Mouse (Mus musculus) brain, embryonic 14.5 days (tissue): Measurements from ENCODE around the gene Qpct. TPM values are rescaled to one million over a fixed set of nuclear protein-coding genes. Genes with fewer than 3 reads are reported as not detected.
A peak's percentile ranks its signal among the peaks of the same experiment; 100 is the strongest.
"Not testable (repeated sequence)": the region's sequence is repeated elsewhere in the genome, so short reads cannot be mapped to it uniquely, and the experiment has no call there.

Experiments
- DNase-seq: peaks from one replicate; pipeline ENCODE4 v3.0.0-alpha.2; 2011; ENCODE audit warnings: low read depth
- CTCF ChIP-seq: fragments of 200-500 bp; IDR thresholded peaks from 2 replicates; pipeline ENCODE4 v1.5.1; 2012; ENCODE audit warnings: inconsistent platforms, mild to moderate bottlenecking, moderate library complexity, borderline replicate concordance; ENCODE audit not compliant: insufficient read depth, insufficient read length; ENCODE audit errors: extremely low read depth
- POLR2A ChIP-seq: fragments of 200-500 bp; IDR thresholded peaks from 2 replicates; pipeline ENCODE4 v1.6.1; 2012; ENCODE audit warnings: mild to moderate bottlenecking, inconsistent platforms, borderline replicate concordance; ENCODE audit not compliant: poor library complexity, insufficient read depth, insufficient read length, severe bottlenecking; ENCODE audit errors: extremely low read depth
- polyA plus RNA-seq: library from polyadenylated mRNA; depleted of rRNA; stranded (reverse); fragments of >200 nt; gene quantifications from 2 replicates; pipeline ENCODE4 v1.2.3, GENCODE M21; 2012

The Qpct gene
- polyA plus RNA-seq, 1 experiment = 9.7 TPM

GRCm38 (mm10) chr17:79076974-79077847 is 25.5 kb downstream of the Qpct start:
- TF ChIP-seq POLR2A = no peak
- no peak for TF ChIP-seq CTCF
- DNase-seq = no peak

GRCm38 (mm10) chr17:79077848-79078146 is 26.1 kb downstream of the Qpct start:
- DNase-seq = no peak
- no peak for TF ChIP-seq CTCF
- TF ChIP-seq POLR2A = no peak

DNA sequence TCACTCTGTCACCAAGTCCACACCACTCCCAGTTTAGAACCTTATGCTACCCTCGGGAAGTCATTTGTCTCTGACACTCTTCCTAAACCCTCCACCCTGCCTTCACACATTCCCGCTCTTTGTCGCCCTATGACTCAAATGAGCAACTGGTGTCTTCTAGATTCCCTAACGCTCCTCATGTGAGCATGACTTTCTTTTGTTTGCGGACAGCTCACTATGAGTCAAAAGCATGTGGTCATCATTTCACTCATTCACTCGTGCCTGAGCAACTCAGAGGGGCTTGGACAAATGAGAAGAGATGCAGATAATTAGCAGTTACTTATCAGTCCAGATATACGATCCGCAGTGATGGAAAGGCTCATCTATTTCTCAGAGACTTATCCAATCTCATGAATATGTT is 26.5 kb downstream of the Qpct start:
- no peak for DNase-seq
- TF ChIP-seq POLR2A (no peak), CTCF (no peak)

DNA sequence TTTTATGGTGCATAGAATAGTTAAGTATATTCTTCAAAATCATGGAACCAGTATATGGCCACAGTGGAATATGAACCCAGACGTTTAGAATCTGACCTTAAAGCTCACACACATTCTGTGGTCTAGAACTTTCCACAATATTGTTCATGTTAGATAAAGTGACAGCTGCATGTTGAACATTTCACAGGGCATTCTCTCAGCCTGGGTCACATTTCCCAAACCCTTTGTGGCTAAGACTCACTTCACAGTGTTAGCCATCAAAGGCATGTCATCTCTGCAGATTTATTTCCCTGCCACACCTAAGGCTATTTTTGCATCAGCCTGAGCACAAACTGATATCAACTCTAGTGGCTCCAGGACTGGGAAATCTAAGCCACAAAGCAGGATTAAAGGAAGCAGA is 40.0 kb downstream of the Qpct start:
- no peak for DNase-seq
- TF ChIP-seq POLR2A (no peak), CTCF (no peak)

DNA sequence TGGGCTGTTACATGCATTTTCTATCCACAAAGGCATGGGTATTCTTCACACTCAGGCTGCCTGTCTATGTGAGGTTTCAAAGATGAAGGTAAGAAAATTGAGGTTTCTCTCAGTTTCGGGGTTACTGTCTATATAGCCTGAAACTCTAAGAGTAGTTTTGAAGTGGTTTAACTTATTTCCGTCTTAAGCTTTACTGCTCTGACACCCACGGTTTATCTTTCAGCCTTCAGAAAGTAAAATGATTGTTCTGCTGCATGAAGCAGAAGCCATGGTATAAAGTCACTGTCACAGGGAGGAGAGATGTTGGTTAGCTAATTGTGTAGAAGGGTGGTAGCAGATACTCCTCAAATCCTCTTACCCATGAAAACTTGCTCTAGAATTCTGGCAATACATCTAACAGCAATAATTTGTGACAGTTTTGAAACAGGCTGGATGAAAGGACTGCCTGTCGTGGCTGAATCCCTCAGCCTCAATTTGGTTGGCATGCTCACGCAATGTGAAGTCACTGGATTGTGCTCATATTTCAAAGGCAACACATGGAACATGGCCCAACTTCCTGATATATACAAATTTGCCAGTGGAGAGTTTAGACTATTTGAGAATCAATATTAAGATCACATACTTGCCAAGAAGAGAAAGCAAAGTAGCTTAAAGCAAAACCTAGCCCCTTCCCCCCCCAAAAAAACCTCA is 41.7 kb downstream of the Qpct start:
- peak; percentile 30 for DNase-seq
- TF ChIP-seq POLR2A (no peak), CTCF (no peak)

DNA sequence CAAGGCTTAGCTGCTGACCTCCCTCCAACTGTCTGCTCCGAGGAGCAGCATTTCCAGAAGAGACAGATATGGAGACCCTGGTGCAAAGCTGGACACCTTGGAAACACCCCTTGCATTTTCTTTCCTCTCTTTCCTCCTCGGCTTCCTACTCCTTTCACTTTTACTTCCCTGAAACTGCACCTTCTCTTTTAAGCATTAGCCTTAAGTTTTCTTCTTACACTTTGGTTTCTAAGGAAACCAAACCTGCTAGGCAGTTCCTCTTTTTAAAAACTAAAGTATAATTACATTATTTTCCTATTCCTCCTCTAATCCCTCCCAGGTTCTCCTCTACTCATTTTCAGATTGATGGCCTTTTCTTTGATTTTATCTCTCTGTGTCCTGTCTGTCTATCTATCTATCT is 43.9 kb downstream of the Qpct start:
- DNase-seq = no peak
- TF ChIP-seq POLR2A (no peak), CTCF (no peak)

DNA sequence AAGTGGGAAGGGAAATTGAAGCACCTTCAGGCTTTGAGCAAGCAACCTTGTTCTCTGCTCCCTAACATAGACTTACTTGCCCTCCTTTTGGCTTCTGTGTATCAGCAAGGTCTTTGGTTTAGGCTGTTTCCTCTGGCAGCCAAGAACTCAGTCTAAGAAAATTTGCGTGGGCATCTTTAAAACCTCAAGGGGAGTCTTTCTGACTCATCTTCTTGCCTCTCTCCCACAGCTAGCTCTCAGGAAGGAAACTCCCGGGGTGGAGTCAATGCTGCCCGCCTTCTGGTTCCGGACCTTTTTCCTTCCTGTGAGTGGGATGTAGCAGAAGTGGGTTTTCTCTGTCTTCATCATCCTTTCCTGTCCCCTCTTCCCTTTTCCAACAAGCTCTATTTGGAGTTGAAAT is 48.2 kb downstream of the Qpct start:
- DNase-seq = no peak
- TF ChIP-seq CTCF (no peak), POLR2A (no peak)

- no peak for DNase-seq
- TF ChIP-seq POLR2A = no peak
- TF ChIP-seq CTCF = no peak
These were observed 56.5 kb downstream of the Qpct start for GRCm38 (mm10) chr17:79108238-79108637.

DNA sequence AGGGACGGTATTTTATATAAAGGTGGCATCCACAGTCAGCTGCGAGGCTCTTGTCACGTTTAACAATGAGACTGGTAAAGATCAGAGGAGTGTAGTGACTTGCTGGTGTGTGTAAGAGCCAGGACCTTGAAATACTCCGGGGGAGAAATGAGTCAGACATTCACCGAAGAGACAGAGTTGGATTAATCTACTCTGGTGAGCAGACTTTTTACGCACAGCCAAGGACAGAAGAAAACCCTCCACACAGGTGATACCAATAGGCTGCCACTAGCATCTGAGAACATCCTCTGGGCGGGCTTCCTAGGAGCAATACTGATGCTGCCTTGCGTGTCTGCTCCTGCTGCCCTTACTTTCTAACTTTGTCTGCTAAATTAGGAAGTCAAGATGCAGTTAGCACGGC is 57.9 kb downstream of the Qpct start:
- TF ChIP-seq CTCF = no peak
- no peak for TF ChIP-seq POLR2A
- DNase-seq = no peak

- TF ChIP-seq CTCF (peak; percentile 92), POLR2A (no peak)
- peak; percentile 84 for DNase-seq
These were observed 59.2 kb downstream of the Qpct start for GRCm38 (mm10) chr17:79110936-79111348.

- not testable (repeated sequence) for DNase-seq
These were observed 63.5 kb downstream of the Qpct start for GRCm38 (mm10) chr17:79115248-79115647.

DNA sequence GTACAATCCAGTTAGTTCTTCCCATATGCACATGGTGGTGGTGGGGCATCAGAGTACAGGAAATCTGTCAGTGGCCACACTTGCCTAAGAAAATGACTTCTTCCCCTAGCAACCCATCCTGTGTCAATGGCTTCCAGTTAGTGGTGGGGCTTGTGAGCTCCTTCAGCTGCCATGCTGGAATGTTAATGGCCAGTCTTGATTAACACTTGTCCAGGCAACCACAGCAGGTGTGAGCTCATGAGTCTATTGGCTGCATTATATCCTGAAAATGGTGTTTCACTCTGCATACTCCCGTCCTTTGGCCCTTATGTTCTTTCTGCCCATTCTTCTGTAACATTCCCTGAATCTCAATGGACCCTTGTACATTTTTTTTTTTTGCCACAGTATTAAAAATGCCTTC is 67.4 kb downstream of the Qpct start:
- DNase-seq = no peak
- no peak for TF ChIP-seq CTCF
- TF ChIP-seq POLR2A = no peak
